Mouse (Mus musculus) left cerebral cortex, adult 2 months (tissue): ENCODE data around the gene Ica1l. TPM values are rescaled to one million over a fixed set of nuclear protein-coding genes. Genes with fewer than 3 reads are reported as not detected.
A peak's percentile ranks its signal among the peaks of the same experiment; 100 is the strongest.

ENCODE experiments used
- DNase-seq, 2 experiments: peaks; one replicate each; pipeline ENCODE4 v3.0.0; 2021 to 2022; ENCODE audit warnings: low spot score in 2 of 2, mixed read lengths in 1 of 2; ENCODE audit errors: extremely low spot score in 1 of 2
- H3K27ac ChIP-seq: fragments of 200-600 bp; 2 replicates; pipeline ENCODE4 v1.8.1; 2022
- H3K4me3 ChIP-seq: fragments of 200-600 bp; 2 replicates; pipeline ENCODE4 v1.8.1; 2022
- CTCF ChIP-seq: fragments of 200-600 bp; IDR thresholded peaks from 2 replicates; pipeline ENCODE4 v1.8.1; 2022; ENCODE audit warnings: antibody characterized with exemption, mild to moderate bottlenecking, moderate library complexity
- intact Hi-C: fragments of 180-260 bp; cut with DNase I; formaldehyde crosslinking; loops from one replicate; pipeline ENCODE4 v1.15.1; 2025
- total RNA-seq, 2 experiments: library from RNA; stranded (reverse); gene quantifications; 2 replicates each; pipeline ENCODE4 v1.2.3; 2021

Ica1l gene
- total RNA-seq, 2 experiments from 2014 or later: 36.2 to 37.8 TPM

- Histone ChIP-seq H3K27ac (no peak overlapping the region), H3K4me3 (no peak overlapping the region)
- DNase-seq: no peak
- TF ChIP-seq CTCF: no peak
- intact Hi-C loops: no loop called here
These were observed 83.0 kb downstream of the Ica1l start for GRCm38 (mm10) chr1:59959941-59960340.

DNA sequence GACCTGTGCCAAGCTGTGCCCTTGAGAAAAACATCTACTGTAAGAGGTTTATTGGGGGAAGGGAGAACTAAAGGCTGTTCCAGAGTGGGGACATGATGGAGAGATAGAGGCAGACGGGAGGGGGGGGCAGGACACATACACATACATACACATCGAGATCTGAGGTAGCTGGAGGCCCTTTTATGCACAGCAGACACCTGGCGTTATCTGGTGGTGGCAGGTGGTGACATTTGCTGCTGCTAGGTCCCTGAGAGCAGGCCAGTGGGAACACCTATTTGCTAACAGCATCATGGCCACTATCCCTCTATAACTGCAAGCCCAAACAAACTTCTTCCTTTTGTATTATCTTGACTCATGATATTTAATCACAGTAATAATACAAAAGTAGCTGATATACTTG is 85.8 kb downstream of the Ica1l start:
- no peak overlapping the region for H3K4me3 ChIP-seq
- no peak overlapping the region for H3K27ac ChIP-seq
- TF ChIP-seq CTCF: no peak
- no peak for DNase-seq
- intact Hi-C loops: no loop called here

DNA sequence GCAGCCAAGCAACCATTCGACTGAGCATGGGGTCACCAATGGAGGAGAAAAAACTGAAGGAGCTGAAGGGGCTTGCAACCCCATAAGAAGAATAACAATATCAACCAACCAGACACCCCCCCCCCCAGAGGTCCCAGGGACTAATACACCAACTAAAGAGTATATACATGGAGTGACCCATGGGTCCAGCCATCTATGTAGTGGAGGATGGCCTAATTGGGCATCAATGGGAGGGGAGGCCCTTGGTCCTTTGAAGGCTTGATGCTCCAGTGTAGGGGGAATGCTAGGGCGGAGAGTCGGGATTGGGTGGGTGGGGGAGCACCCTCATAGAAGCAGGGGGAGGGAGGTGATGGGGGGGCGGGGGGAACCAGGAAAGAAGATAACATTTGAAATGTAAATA is 95.5 kb downstream of the Ica1l start:
- Histone ChIP-seq H3K27ac (no peak overlapping the region), H3K4me3 (no peak overlapping the region)
- no peak for DNase-seq
- intact Hi-C loops: no loop called here
- no peak for TF ChIP-seq CTCF

GRCm38 (mm10) chr1:59945969-59946368 is 97.0 kb downstream of the Ica1l start:
- intact Hi-C loops: no loop called here
- no peak for DNase-seq
- no peak overlapping the region for H3K27ac ChIP-seq

GRCm38 (mm10) chr1:59943825-59944224 is 99.2 kb downstream of the Ica1l start:
- TF ChIP-seq CTCF: no peak
- Histone ChIP-seq H3K27ac (peak overlapping the region; percentile 0), H3K4me3 (no peak overlapping the region)
- no peak for DNase-seq
- intact Hi-C loops: no loop called here

More at GRCm38 (mm10) chr1:59945969-59946368, 97.0 kb downstream of the Ica1l start:
- TF ChIP-seq CTCF: no peak
- H3K4me3 ChIP-seq: no peak overlapping the region

DNA sequence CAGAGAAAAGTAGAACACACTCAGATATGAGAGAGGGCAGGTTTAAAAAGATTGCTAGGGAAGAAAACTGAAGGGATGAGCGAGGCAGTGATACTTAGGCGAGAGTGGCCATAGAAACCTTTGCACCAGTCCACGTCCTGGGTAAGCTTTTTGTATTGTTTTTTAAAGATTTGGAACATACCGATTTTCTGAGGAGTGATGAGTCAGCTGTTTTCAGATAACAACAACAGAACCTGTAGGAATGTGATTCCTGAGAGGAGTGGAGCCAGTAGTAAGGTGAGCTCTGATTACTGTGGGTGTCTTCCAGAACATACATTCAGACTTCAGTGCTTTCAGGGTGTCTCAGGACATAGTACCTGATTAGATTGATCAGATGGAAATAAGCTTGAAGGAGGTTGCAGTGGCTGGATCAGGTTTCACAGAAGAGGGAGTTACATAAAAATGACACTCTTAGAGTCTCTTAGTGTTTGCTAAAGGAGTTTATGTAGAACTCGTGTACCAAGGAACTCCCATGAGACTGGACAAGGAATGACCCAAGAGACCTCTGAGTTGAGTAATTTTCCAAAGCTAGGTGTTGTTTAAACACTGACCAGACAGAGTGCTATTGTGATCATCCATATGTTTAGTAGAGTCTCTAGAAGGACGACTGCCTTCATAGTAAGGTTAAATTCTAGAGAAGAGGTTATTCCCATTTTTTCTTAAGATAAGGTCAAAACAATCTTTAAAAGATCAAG is 100.8 kb downstream of the Ica1l start:
- Histone ChIP-seq H3K4me3 (no peak overlapping the region), H3K27ac (no peak overlapping the region)
- no peak for DNase-seq
- intact Hi-C loops: no loop called here
- TF ChIP-seq CTCF: no peak

DNA sequence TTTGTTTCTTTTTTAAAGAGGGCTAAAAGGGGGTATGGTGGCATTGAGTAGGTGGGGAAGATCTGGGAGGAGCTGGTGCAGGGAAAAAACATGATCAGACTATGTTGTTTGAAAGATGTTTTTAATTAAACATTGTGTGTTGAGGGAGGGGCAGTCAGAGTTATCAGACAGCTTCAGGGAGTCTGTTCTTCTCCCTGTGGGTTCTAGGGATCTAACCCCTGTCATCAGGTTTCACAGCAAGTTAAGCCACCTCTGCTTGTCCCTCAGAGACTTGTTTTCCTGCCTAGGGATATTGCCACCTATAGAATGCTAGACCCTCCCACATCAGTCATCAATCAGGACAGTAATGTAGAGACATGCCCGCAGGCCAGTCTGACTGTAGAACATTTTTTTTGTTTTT is 101.9 kb downstream of the Ica1l start:
- TF ChIP-seq CTCF: no peak
- intact Hi-C loops: no loop called here

GRCm38 (mm10) chr1:59932991-59933390 is 110.0 kb downstream of the Ica1l start:
- TF ChIP-seq CTCF: no peak
- intact Hi-C loops: no loop called here
- Histone ChIP-seq H3K27ac (no peak overlapping the region), H3K4me3 (no peak overlapping the region)
- no peak for DNase-seq

More for the DNA sequence above, 101.9 kb downstream of the Ica1l start:
- no peak for DNase-seq
- Histone ChIP-seq H3K27ac (no peak overlapping the region), H3K4me3 (no peak overlapping the region)

Other genes with a start within 250 kb of the Ica1l start
- gene Fam117b, start 130.2 kb downstream of the Ica1l start, total RNA-seq: 10 to 100 TPM; 52.0 to 56.5 TPM
- gene Carf, start 55.1 kb upstream of the Ica1l start, total RNA-seq: 10 to 100 TPM; 26.2 to 26.9 TPM
- gene Wdr12, start 55.5 kb upstream of the Ica1l start, total RNA-seq: 10 to 100 TPM; 30.4 to 32.4 TPM
- 10 to 100 TPM; 27.9 to 28.5 TPM for gene Nbeal1, start 137.4 kb upstream of the Ica1l start, total RNA-seq